Mouse (Mus musculus): ENCODE measurements at regions not wholly inside any gene's neighbourhood (a gene's known extent, or its start where the extent isn't known, plus 50 kb on each side); places are given as distances from the start of the nearest gene placed in this dataset.

DNA sequence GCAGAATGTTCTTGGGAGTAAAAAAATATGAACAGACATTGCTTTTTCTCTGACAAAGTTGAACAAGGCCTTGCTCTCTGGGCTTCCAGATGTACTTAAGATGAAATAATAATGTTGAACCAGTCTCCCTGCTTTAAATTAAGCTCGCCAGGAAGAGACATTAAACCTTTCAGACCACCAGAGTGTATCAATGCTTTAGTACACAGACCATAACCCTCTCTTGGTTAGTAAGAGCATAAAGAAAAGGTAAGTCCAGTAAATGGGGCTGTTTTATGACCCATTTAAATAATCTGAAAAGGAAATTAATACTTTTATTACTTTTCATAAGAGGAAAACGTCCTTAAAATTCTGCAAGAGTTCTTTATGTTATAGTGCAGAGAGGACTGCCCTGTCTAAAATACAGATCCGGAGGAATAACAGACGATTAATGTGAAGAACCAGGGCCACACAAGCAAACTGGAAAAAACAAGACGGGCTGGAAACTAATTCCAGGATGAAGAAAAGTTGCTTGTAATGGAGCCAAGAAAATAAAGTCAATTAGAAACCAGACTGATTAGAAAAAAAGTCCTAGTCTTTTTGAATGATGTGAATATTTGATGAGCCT, 74.4 kb downstream of the Mettl11b start:
- H3K9me3 ChIP-seq (ENCODE audit: control insufficient read depth, low read length), result no peaks in the 10 kb centered on the region
- no peak overlapping the region for H3K4me2 ChIP-seq (ENCODE audit: low read depth)
- H3K4me1 ChIP-seq (replicated peaks; ENCODE audit: control insufficient read depth in 2 of 2, insufficient read depth in 2 of 2, low read length in 1 of 2), result no peaks in the 10 kb centered on the region
- H3K27ac ChIP-seq, result no peak overlapping the region
- no peak for TF ChIP-seq EP300 (IDR thresholded peaks at IDR 0.05; ENCODE audit: low read depth)
- no peak for TF ChIP-seq CTCF (IDR thresholded peaks at IDR 0.05; ENCODE audit: low read depth)
- ATAC-seq (ENCODE audit: insufficient read depth) (no peak), DNase-seq (ENCODE audit: low read depth in 3 of 3, low spot score in 3 of 3) (no peak)
- no peaks in the 10 kb centered on the region for H3K36me3 ChIP-seq (replicated peaks; ENCODE audit: control insufficient read depth, insufficient read depth, low read depth)
- H3K27me3 ChIP-seq (ENCODE audit: control insufficient read depth, insufficient read depth, low read length), result no peaks in the 10 kb centered on the region
- 37% methylated on average over 5 of the region's 5 CpGs for WGBS (ENCODE audit: insufficient replicate concordance)
- H3K4me3 ChIP-seq (ENCODE audit: insufficient read depth in 1 of 2, low read depth in 2 of 2, low read length in 2 of 2), result no peak overlapping the region
- H3K9ac ChIP-seq (replicated peaks), result no peak overlapping the region

GRCm38 (mm10) chr1:163642091-163642490, 82.9 kb downstream of the Mettl11b start:
- no peak for ATAC-seq (ENCODE audit: insufficient read depth)
- no peaks in the 10 kb centered on the region for H3K27me3 ChIP-seq (ENCODE audit: control insufficient read depth, insufficient read depth, low read length)
- no peak overlapping the region for H3K9ac ChIP-seq (replicated peaks)
- H3K4me1 ChIP-seq (replicated peaks; ENCODE audit: control insufficient read depth in 2 of 2, insufficient read depth in 2 of 2, low read length in 1 of 2), result no peaks in the 10 kb centered on the region
- TF ChIP-seq CTCF (IDR thresholded peaks at IDR 0.05; ENCODE audit: low read depth) (no peak), EP300 (IDR thresholded peaks at IDR 0.05; ENCODE audit: low read depth) (no peak)
- no peak for DNase-seq (ENCODE audit: low read depth in 3 of 3, low spot score in 3 of 3)
- H3K9me3 ChIP-seq (ENCODE audit: control insufficient read depth, low read length), result no peaks in the 10 kb centered on the region
- H3K27ac ChIP-seq, result no peak overlapping the region
- no peaks in the 10 kb centered on the region for H3K36me3 ChIP-seq (replicated peaks; ENCODE audit: control insufficient read depth, insufficient read depth, low read depth)
- no peak overlapping the region for H3K4me2 ChIP-seq (ENCODE audit: low read depth)
- 60% methylated on average over 1 of the region's 1 CpGs for WGBS (ENCODE audit: insufficient replicate concordance)
- no peak overlapping the region for H3K4me3 ChIP-seq (ENCODE audit: insufficient read depth in 1 of 2, low read depth in 2 of 2, low read length in 2 of 2)

GRCm38 (mm10) chr1:163640527-163641228, 84.4 kb downstream of the Mettl11b start:
- Histone ChIP-seq H3K4me1 (replicated peaks; ENCODE audit: control insufficient read depth in 2 of 2, insufficient read depth in 2 of 2, low read length in 1 of 2) (no peaks in the 10 kb centered on the region), H3K4me3 (ENCODE audit: insufficient read depth in 1 of 2, low read depth in 2 of 2, low read length in 2 of 2) (no peak overlapping the region), H3K27me3 (ENCODE audit: control insufficient read depth, insufficient read depth, low read length) (no peaks in the 10 kb centered on the region), H3K4me2 (ENCODE audit: low read depth) (no peak overlapping the region), H3K9ac (replicated peaks) (no peak overlapping the region), H3K27ac (no peak overlapping the region), H3K36me3 (replicated peaks; ENCODE audit: control insufficient read depth, insufficient read depth, low read depth) (no peaks in the 10 kb centered on the region), H3K9me3 (ENCODE audit: control insufficient read depth, low read length) (no peaks in the 10 kb centered on the region)
- no peak for ATAC-seq (ENCODE audit: insufficient read depth)
- DNase-seq (ENCODE audit: low read depth in 3 of 3, low spot score in 3 of 3), result no peak
- TF ChIP-seq CTCF (IDR thresholded peaks at IDR 0.05; ENCODE audit: low read depth) (no peak), EP300 (IDR thresholded peaks at IDR 0.05; ENCODE audit: low read depth) (no peak)
- WGBS (ENCODE audit: insufficient replicate concordance), result 53% methylated on average over 9 of the region's 9 CpGs

- TF ChIP-seq CTCF (IDR thresholded peaks at IDR 0.05; ENCODE audit: low read depth) (no peak), EP300 (IDR thresholded peaks at IDR 0.05; ENCODE audit: low read depth) (no peak)
- no peak for ATAC-seq (ENCODE audit: insufficient read depth)
- 66% methylated on average over 5 of the region's 5 CpGs for WGBS (ENCODE audit: insufficient replicate concordance)
- H3K27me3 ChIP-seq (ENCODE audit: control insufficient read depth, insufficient read depth, low read length), result no peaks in the 10 kb centered on the region
- H3K4me1 ChIP-seq (replicated peaks; ENCODE audit: control insufficient read depth in 2 of 2, insufficient read depth in 2 of 2, low read length in 1 of 2), result no peaks in the 10 kb centered on the region
- no peaks in the 10 kb centered on the region for H3K9me3 ChIP-seq (ENCODE audit: control insufficient read depth, low read length)
- H3K4me2 ChIP-seq (ENCODE audit: low read depth), result no peak overlapping the region
- no peak overlapping the region for H3K27ac ChIP-seq
- H3K9ac ChIP-seq (replicated peaks), result no peak overlapping the region
- no peak overlapping the region for H3K4me3 ChIP-seq (ENCODE audit: insufficient read depth in 1 of 2, low read depth in 2 of 2, low read length in 2 of 2)
- DNase-seq (ENCODE audit: low read depth in 3 of 3, low spot score in 3 of 3), result no peak
- H3K36me3 ChIP-seq (replicated peaks; ENCODE audit: control insufficient read depth, insufficient read depth, low read depth), result no peaks in the 10 kb centered on the region
These were observed 94.7 kb downstream of the Mettl11b start for GRCm38 (mm10) chr1:163630291-163630812.

GRCm38 (mm10) chr1:163624887-163625286, 100.1 kb downstream of the Mettl11b start:
- no peaks in the 10 kb centered on the region for H3K4me1 ChIP-seq (replicated peaks; ENCODE audit: control insufficient read depth in 2 of 2, insufficient read depth in 2 of 2, low read length in 1 of 2)
- no peaks in the 10 kb centered on the region for H3K36me3 ChIP-seq (replicated peaks; ENCODE audit: control insufficient read depth, insufficient read depth, low read depth)
- no peak overlapping the region for H3K4me3 ChIP-seq (ENCODE audit: insufficient read depth in 1 of 2, low read depth in 2 of 2, low read length in 2 of 2)
- H3K4me2 ChIP-seq (ENCODE audit: low read depth), result no peak overlapping the region
- no peak for TF ChIP-seq CTCF (IDR thresholded peaks at IDR 0.05; ENCODE audit: low read depth)
- no peak overlapping the region for H3K9ac ChIP-seq (replicated peaks)
- H3K27ac ChIP-seq, result no peak overlapping the region
- H3K9me3 ChIP-seq (ENCODE audit: control insufficient read depth, low read length), result no peaks in the 10 kb centered on the region
- WGBS (ENCODE audit: insufficient replicate concordance), result 55% methylated on average over 4 of the region's 4 CpGs
- ATAC-seq (ENCODE audit: insufficient read depth) (no peak), DNase-seq (ENCODE audit: low read depth in 3 of 3, low spot score in 3 of 3) (no peak)
- H3K27me3 ChIP-seq (ENCODE audit: control insufficient read depth, insufficient read depth, low read length), result no peaks in the 10 kb centered on the region
